Mouse (Mus musculus) hindbrain, embryonic 14.5 days (tissue): ENCODE measurements around the gene Slc22a1. TPM values are rescaled to one million over a fixed set of nuclear protein-coding genes. Genes with fewer than 3 reads are reported as not detected.

Source experiments
- ATAC-seq: fragments of 200-750 bp; cut with Nextera tagmentation; 2 replicates; pipeline ENCODE4 v1.8.0; 2017; ENCODE audit warnings: moderate number of reproducible peaks, mild to moderate bottlenecking, moderate TSS enrichment, moderate library complexity; ENCODE audit not compliant: low FRiP score
- DNase-seq: peaks from one replicate; pipeline ENCODE4 v3.0.0-alpha.2; 2015; ENCODE audit warnings: low spot score
- H3K27ac ChIP-seq: fragments of 300-500 bp; sonication (generic); 2 replicates; pipeline ENCODE4 v1.5.1; 2014; ENCODE audit warnings: mild to moderate bottlenecking, moderate library complexity
- H3K27me3 ChIP-seq: fragments of 300-500 bp; sonication (generic); 2 replicates; pipeline ENCODE4 v1.6.1; 2014; ENCODE audit warnings: mild to moderate bottlenecking, low read length, mixed read lengths; ENCODE audit not compliant: control insufficient read depth, insufficient read depth
- H3K36me3 ChIP-seq: fragments of 300-500 bp; sonication (generic); replicated peaks from 2 replicates; pipeline ENCODE4 v1.6.1; 2014; ENCODE audit not compliant: control insufficient read depth, insufficient read depth
- H3K4me1 ChIP-seq: fragments of 300-500 bp; sonication (generic); replicated peaks from 2 replicates; pipeline ENCODE4 v1.6.1; 2014; ENCODE audit warnings: antibody characterized with exemption, low read length, mixed read lengths; ENCODE audit not compliant: control insufficient read depth, insufficient read depth
- H3K4me2 ChIP-seq: fragments of 300-500 bp; sonication (generic); replicated peaks from 2 replicates; pipeline ENCODE4 v1.6.1; 2014; ENCODE audit warnings: mild to moderate bottlenecking, moderate library complexity
- H3K4me3 ChIP-seq: fragments of 300-500 bp; sonication (generic); replicated peaks from 2 replicates; pipeline ENCODE4 v1.5.1; 2014; ENCODE audit warnings: mild to moderate bottlenecking, low read length
- H3K9ac ChIP-seq: fragments of 300-500 bp; sonication (generic); 2 replicates; pipeline ENCODE4 v1.6.1; 2014
- H3K9me3 ChIP-seq: fragments of 300-500 bp; sonication (generic); 2 replicates; pipeline ENCODE4 v1.6.1; 2016; ENCODE audit warnings: low read length; ENCODE audit not compliant: control insufficient read depth
- WGBS: fragments of 180-500 bp; shearing (Covaris S2); extraction: QIAGEN DNeasy Blood & Tissue Kit; methylation state at CpG from one replicate; pipeline ENCODE4 v1.1.7; 2014; 5-methylcytosine and 5-hydroxymethylcytosine counted together
- polyA plus RNA-seq: library from polyadenylated mRNA; unstranded; fragments of >200 nt; fragmentation: Nextera tagmentation; extraction: Ambion mirVana; gene quantifications from 2 replicates; pipeline ENCODE4 v1.2.1, GENCODE M21; 2014

Gene Slc22a1
- not detected in 2 replicates for polyA plus RNA-seq

- Histone ChIP-seq H3K27me3 (no peaks in the 10 kb centered on the region), H3K4me2 (no peak within 1 kb of the TSS), H3K36me3 (no peaks in the 10 kb centered on the region; the same call in 1 of the 2 replicates), H3K4me3 (no peak within 1 kb of the TSS), H3K9me3 (peaks cover 8% of the 10 kb centered on the region; the same call in 1 of the 2 replicates), H3K4me1 (no peaks in the 10 kb centered on the region), H3K27ac (no peak within 1 kb of the TSS), H3K9ac (no peak within 1 kb of the TSS)
- 90% methylated on average over 7 of the region's 7 CpGs for WGBS
- no peak for ATAC-seq
- DNase-seq, result no peak
These were observed at the start of gene Slc22a1 for GRCm38 (mm10) chr17:12675646-12676045. Slc22a1 (minus strand) TSS chr17:12675829.

DNA sequence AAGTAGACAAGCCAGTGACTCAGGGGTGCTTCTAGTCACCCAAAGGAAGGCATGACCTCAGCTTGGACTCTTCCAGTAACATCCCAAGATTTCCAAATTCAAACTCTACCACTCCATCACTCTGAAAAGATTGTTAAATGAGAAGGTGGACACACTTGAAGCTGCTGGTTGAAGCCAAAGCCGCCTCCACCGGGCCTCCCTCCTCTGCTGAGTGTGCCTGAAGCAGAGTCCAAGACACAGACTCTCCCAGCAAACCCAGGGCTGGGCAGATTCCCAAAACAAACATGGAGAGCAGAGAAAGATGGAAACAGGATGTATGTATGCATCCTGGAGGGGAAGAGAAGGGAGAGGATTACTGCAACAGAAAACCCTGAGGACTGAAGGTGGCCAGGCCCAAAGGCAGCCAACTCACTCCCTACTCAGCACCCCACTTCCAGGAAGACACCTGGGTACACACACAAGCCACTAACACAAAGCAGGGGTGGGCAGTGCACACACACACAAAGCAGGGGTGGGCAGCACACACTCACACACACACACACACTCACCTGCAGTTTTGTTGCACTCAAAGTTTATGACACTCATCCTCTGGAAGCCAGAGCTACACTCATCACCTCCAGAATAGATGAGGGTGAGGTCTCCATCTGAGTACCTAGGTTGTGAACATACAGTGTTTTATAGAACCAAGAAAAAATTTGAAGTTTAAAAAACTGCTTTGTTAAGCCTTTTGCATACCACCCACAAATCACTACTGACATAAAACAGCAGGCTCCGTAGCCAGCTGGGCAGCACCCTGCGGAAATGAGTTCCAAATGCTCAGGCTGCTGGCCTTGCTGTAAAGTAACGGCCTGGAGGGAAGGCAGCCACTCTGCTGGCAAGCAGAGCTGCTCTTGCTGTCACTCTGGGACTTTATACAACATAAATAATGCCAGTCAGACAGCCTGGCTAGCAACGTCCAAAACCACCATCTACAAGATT, 49.4 kb upstream of the Slc22a1 start:
- H3K4me3 ChIP-seq, result no peak overlapping the region
- peak overlapping the region; percentile 67 for H3K27ac ChIP-seq
- H3K36me3 ChIP-seq, result peaks cover 50% of the 10 kb centered on the region
- no peak overlapping the region for H3K4me2 ChIP-seq
- peaks cover 24% of the 10 kb centered on the region; the same call in 1 of the 2 replicates for H3K4me1 ChIP-seq
- DNase-seq (no peak), ATAC-seq (no peak)
- 62% methylated on average over 6 of the region's 6 CpGs for WGBS
- no peaks in the 10 kb centered on the region for H3K27me3 ChIP-seq
- no peak overlapping the region for H3K9ac ChIP-seq
- H3K9me3 ChIP-seq, result no peaks in the 10 kb centered on the region

DNA sequence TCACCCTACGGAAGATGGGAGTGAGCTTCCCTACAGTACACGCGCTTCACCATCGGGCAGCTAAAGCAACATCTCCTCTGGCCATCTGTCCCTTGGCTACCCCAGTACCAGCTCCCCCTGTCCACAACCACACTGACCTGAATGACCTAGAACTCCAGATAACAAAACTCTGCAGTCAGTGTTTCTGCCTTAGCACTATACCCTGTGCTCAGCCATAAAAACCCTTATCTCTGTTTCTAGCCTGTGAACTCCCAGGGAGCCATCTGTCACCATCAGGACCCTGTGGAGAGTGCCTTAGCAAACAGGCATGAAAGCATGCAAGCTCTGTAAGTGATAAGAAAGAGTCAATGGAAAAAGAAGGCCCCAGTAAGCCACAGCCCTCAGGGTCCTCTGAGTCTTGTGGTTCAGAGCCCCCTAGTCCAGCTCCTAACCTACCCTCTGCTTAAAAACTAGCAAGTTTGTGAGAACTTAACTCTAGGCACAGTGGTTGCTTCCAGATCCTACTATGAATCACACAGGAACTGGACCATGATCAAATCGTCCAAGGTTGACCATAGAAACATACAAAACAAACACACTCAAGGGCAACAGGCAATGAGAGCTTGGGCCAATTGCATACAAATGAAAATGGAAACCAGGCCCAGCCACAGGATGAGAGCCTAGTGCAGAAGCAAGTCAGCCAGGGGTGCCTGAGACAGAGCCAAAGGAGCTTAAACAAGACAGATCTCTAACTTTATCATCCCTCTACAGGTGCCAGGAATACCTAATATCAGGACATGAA, 48.5 kb upstream of the Slc22a1 start:
- WGBS, result 89% methylated on average over 5 of the region's 5 CpGs
- Histone ChIP-seq H3K27ac (peak overlapping the region; percentile 58), H3K27me3 (no peaks in the 10 kb centered on the region), H3K36me3 (peaks cover 54% of the 10 kb centered on the region), H3K4me1 (peaks cover 24% of the 10 kb centered on the region; the same call in 1 of the 2 replicates), H3K9ac (no peak overlapping the region), H3K4me2 (no peak overlapping the region), H3K4me3 (no peak overlapping the region), H3K9me3 (no peaks in the 10 kb centered on the region)
- DNase-seq (no peak), ATAC-seq (no peak)

- 84% methylated on average over 8 of the region's 8 CpGs for WGBS
- DNase-seq (no peak), ATAC-seq (no peak)
- Histone ChIP-seq H3K27me3 (no peaks in the 10 kb centered on the region), H3K9ac (no peak overlapping the region), H3K4me3 (no peak overlapping the region), H3K4me2 (no peak overlapping the region), H3K4me1 (peaks cover 24% of the 10 kb centered on the region; the same call in 1 of the 2 replicates), H3K27ac (no peak overlapping the region), H3K9me3 (no peaks in the 10 kb centered on the region), H3K36me3 (peaks cover 70% of the 10 kb centered on the region)
These were observed 47.0 kb upstream of the Slc22a1 start for GRCm38 (mm10) chr17:12722622-12723021.

- H3K9ac ChIP-seq, result no peak overlapping the region
- ATAC-seq (no peak), DNase-seq (no peak)
- H3K27me3 ChIP-seq, result no peaks in the 10 kb centered on the region
- H3K4me1 ChIP-seq, result peaks cover 23% of the 10 kb centered on the region; the same call in 1 of the 2 replicates
- H3K9me3 ChIP-seq, result no peaks in the 10 kb centered on the region
- H3K4me2 ChIP-seq, result no peak overlapping the region
- H3K4me3 ChIP-seq, result no peak overlapping the region
- 92% methylated on average over 5 of the region's 5 CpGs for WGBS
- peaks cover 80% of the 10 kb centered on the region for H3K36me3 ChIP-seq
- no peak overlapping the region for H3K27ac ChIP-seq
These were observed 45.7 kb upstream of the Slc22a1 start for GRCm38 (mm10) chr17:12721118-12721886.

DNA sequence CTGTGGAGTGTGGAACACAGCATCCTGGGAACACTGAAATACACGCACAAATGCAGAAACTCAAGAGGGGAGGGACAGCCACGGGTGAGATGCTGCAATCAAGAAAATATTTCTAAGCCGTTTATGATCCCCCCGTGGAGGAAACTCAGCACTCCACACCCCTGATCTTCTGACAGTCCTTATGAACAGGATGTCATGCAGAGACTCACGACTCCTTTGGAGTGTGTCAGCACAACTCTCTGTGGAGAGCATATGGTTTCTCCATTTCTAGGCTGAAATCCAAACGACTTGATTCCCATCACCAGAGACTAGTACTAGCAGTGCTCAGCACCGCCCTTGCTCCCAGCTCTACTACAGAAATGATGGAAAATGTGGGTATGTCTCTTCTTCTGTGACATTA, 42.6 kb upstream of the Slc22a1 start:
- Histone ChIP-seq H3K27me3 (no peaks in the 10 kb centered on the region), H3K36me3 (peaks cover 94% of the 10 kb centered on the region), H3K27ac (peak overlapping the region; percentile 38; the same call in 1 of the 2 replicates), H3K9ac (no peak overlapping the region), H3K4me1 (no peaks in the 10 kb centered on the region), H3K9me3 (no peaks in the 10 kb centered on the region), H3K4me3 (no peak overlapping the region), H3K4me2 (no peak overlapping the region)
- DNase-seq (no peak), ATAC-seq (0 out of 2 replicates have a peak, but pooled peaks have one; percentile 24)
- 75% methylated on average over 7 of the region's 7 CpGs for WGBS

DNA sequence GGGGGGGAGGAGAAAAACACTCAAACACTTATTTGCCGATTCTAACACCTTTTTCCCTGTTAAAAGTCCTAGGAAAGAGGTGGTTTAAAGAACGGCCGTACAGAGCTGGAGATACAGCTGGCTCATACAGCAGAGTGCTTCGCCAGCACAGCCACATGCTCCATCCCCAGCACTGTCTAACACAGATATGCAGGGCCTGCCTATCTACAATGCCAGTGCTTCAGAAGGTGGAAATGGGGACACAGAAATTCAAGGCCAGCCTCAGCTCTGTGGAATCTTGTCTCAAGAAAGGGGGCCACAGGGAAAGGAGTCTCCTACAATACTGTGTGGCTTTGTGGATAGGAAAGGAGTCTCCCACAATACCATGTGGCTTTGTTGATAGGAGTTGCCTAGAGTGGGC, 41.8 kb upstream of the Slc22a1 start:
- H3K27me3 ChIP-seq, result no peaks in the 10 kb centered on the region
- 0 out of 2 replicates have a peak overlapping the region, but pooled peaks have one; percentile 38 for H3K27ac ChIP-seq
- ATAC-seq (no peak), DNase-seq (no peak)
- no peaks in the 10 kb centered on the region for H3K9me3 ChIP-seq
- H3K4me2 ChIP-seq, result no peak overlapping the region
- no peaks in the 10 kb centered on the region for H3K4me1 ChIP-seq
- WGBS, result 94% methylated on average over 4 of the region's 4 CpGs
- peaks cover 90% of the 10 kb centered on the region for H3K36me3 ChIP-seq
- H3K9ac ChIP-seq, result no peak overlapping the region
- H3K4me3 ChIP-seq, result no peak overlapping the region

DNA sequence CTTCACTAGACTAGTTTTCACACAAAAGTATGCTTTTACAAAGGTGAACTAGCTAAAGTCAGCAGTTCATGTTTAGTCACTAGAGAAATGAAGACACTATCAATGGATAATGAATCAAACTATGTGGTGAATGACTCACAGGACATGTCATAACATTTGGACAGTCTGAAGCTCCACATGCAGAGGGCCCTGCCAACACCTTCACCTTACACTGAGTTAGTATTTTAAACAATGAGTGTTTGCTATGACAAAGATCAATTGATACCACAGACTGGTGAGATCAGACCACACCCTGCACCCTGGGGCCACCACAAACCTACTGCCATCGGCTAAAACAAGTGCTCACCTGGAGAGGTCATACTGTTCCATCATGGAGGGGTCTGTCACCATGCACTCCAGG, 39.4 kb upstream of the Slc22a1 start:
- Histone ChIP-seq H3K4me2 (no peak overlapping the region), H3K36me3 (peaks cover 90% of the 10 kb centered on the region), H3K4me1 (no peaks in the 10 kb centered on the region), H3K27me3 (no peaks in the 10 kb centered on the region), H3K9ac (no peak overlapping the region), H3K4me3 (no peak overlapping the region), H3K27ac (no peak overlapping the region), H3K9me3 (no peaks in the 10 kb centered on the region)
- 83% methylated on average over 1 of the region's 1 CpGs for WGBS
- DNase-seq (no peak), ATAC-seq (no peak)
